Mouse (Mus musculus): ENCODE measurements around the gene Maml2. TPM values are rescaled to one million over a fixed set of nuclear protein-coding genes. Genes with fewer than 3 reads are reported as not detected.

The Maml2 gene
- total RNA-seq, 2 experiments from 2014 or later: 15.1 to 16.5 TPM

DNA sequence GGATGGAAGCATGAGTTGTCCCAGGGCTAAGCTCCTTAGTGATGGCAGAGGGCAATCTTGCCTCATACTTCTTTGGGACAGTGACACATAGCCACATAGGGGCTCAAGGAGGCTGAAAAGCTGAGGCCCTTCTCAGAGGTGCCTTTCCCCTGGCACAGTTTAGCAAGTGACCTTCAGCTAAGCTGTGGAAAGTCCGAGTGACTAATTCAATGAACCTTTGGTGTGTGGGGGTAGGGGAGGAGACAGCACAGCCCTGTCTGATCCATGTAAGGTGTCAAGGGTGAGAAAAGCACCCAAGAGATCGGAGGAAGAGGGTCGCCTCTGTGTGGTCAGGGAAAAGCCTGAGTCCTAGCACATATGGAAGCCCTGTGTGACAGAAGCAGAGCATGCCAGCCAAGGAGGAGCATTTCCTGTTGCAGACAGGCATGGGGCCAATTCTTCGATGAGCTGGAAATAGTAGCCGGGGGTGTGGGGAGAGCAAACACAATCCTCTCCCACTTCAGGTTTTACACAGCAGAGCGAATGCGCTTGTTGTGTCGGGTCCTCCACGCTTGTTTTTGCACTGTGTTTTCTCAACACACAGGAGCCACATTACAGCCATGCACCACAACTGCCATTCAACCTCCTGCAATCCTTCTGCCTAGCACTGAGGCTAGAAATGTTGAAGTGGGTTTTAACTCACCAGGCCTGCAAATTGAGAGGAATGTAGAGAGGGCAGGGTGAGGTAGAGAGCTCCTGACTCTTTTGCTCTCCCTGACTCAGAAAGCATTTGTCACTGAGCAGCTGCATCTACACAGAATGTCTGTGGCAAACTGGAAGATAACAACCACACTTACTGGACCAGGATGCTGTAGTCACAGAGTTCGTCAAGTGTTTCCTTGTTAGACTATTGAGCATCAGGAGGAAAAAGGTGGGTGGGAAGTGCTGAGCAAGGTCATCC is 266.0 kb downstream of the Maml2 start:
- DNase-seq (ENCODE audit: low spot score in 2 of 2): peak; percentile 47 to 60

DNA sequence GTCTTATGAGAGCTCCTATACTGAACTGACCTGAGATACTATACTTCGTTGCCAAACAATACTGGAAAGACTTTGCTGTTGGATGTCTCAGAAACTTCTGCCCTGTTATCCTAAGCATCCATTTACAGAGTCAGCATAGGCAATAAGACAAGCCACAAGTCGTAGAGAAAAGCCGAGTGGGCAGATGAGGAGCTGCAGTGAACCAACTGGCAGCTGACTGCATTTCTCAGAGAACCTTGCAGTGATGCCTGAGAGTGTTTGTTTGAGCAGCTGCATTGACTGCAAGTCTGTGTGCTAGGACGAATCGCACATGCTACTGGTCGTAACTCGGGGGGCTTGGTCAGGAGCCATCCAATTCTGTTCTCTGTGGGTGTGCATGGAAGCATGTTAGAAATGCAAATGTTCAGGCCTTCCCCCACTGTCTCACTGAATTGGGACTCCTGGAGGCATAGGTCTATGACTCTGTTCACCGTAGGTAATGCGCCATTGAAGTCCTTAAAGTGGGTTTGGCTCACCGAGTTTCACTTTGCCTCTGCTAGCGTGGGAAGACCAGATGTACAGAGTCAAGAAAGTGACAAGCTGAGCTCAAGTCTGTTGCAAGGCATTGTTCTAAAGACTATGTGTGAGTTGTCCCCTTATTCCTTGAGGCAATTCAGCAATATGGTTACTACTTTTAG is 267.7 kb downstream of the Maml2 start:
- no peak for DNase-seq (ENCODE audit: low spot score in 2 of 2)

DNA sequence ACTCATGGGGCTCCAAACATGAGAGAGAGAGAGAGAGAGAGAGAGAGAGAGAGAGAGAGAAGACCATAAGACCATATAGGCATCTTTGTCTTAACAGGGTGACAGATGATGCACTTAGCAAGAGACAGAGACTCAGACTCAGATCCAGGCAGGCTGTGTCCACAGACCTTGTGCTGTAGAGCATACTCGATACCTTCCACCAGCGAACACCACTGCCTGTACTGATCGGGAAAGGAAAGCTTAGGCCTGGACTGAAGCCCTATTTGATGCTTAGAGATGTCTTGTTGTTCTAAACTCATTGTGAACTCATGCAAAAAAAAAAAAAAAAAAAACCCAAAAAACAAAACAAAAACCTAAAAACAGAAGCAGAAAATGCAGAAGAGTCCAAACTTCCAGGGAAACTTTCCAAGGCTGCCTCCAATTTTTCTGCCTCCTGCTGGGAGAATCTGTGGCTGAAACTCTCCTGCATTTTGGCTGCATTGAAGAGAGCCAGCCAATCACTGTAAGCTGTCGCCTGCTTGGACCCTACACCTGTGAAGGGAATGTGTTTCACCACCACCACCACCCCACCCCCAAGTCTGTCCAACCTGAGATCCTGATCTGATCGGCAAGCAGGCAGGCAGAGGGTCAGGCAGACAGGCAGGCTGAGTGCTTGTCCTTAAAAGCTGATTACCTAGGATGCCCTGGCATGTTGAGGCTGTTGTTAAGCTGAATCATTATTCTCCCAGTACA is 268.6 kb downstream of the Maml2 start:
- no peak for DNase-seq (ENCODE audit: low spot score in 2 of 2)

DNA sequence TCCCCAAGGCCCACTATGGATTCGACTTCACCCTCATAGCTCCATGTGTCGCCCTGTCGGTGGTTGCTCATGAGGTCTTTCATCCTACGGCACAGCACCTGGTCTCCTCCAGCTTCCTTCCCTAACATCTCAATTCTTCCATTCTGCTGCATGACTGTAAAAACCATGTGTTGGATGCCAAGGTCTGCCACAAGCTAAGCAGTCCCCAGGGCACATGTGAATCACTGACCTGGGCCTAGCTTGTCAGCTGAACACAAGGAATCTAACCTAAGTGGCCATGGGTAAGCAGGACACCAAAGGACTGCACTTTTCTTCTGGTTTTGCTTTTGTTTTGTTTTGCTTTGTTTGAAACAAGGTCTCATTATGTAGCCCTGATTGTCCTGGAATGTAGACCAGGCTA is 271.3 kb downstream of the Maml2 start:
- no peak for DNase-seq (ENCODE audit: low spot score in 2 of 2)

DNA sequence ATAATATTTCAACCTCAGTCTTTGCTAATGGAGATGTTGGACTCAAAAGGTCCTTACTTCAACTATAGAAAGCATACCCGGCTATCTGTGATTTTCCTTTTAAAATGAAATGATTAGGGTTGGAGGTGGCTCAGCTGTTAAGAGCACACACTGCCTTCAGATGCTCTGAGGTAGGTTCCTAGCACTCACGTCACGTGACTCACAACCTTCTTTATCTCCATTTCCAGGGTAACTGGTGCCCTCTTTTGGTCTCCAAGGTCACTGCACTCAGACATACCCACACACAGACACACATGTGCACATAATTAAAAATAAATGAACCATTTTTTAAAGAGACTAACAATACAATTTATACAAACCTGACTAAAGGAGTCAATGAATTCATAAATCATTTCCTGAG is 275.1 kb downstream of the Maml2 start:
- DNase-seq (ENCODE audit: low spot score in 2 of 2): no peak

DNA sequence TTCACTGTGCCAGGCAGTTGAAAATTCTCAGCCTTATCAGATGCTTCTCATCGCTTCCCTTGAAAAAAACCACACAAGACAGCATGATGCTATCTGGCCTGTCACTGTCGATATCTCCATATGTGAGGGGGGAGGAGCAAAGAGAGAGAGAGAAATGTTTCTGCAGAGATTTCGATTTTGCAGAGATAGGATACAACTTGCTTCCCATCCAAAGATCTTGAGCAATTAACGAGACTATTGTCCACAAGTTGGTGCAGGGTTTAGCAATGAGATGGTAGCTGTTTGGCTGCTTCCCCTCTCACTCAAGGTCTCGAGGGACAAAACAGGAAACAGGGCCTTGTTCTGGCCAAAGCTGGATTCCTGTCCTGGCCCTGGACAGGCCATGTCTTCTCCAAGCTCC is 276.3 kb downstream of the Maml2 start:
- DNase-seq (ENCODE audit: low spot score in 2 of 2): no peak

DNA sequence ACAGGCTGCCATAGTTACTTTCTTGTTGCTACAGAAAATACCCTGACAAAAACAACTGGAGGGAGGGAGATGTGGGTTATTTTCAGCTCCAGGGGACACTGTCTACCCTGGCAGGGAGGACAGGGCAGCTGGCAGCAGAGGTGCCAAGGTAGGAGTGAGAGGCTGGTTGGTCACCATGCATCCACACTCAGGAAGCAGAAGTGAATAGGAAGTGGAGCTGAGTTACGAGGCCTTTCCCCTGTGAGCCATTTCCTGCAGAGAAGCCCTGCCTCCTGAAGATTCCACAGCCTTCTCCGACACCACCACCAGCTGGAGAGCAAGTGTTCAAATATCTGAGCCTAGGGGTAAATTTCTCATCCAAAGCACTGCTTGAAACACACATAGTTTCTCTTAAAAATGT is 277.2 kb downstream of the Maml2 start:
- DNase-seq (ENCODE audit: low spot score in 2 of 2): no peak

DNA sequence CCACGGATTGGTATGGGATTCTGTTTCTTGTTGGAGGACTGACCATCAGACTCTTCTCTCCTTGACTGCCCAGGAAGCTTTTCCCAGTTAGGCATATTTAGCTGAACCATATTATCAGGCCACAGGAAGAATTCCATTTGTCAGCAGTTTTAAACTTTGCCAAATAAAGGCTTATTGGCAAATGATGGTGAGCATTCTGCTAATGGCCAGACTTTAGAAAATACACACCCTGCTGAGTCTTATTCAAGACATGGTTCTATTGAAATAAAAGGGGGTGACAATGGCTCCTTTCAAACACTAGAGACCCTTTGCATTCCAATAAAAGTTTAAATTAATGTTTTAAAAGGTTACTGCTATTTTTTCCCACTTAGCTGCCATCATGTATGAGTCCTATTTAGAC is 279.4 kb downstream of the Maml2 start:
- no peak for DNase-seq (ENCODE audit: low spot score in 2 of 2)

DNA sequence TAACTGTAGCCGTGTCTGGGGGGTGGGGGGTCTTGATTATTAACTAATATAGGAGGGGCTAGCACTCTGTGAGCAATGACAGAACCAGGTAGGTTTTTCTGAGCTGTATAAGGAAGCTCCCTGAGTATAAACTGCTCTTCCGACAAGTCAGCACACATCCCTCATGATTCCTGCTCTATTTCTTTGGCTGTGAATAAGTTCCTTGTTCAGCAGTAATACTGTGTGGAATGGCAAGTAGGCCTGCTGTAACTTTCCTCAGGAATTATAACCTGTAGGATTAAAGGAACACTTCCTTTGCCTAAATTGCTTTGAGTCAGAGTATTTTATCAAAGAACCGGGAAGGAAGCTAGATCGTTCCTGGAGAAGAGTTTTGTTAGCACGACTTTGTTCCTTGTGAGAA is 283.4 kb downstream of the Maml2 start:
- DNase-seq (ENCODE audit: low spot score in 2 of 2): no peak

DNA sequence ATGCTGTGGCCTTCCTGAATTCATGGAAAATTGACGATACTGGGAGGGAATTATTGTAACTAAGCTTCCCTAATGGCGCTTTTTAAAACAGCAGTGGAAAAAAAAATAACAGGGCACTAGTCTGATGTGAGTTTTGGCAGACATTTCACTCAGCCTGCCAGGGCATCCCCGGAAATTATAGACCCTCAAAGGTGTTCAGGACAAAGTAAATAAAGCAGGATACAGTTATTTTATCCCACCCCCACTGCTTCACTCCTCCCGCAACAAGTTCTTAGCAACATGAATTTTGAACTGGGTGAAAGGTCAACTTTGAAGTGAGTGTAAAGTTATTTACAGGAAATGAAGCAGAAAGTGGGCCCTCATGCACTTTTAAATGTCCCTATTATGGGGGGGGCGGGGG is 286.2 kb downstream of the Maml2 start:
- no peak for DNase-seq (ENCODE audit: low spot score in 2 of 2)

DNA sequence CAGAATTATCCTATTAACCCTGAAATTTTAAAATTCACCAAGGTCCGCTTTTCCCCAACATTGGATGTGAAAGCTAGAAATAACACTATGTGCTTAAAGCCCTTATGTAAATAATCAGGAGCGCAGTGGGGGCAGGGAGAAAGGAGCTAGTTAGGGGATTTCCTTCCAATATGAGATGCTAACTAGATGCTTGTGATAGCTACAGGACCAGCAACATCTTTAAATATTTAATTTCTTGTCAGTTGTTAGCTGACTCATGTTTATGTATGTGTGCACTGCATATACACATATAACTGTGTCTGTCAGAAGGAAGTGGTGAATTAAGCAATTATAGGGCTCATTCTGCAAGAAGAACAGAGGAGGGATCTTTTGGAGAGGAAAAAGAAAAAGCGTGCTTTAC is 286.7 kb downstream of the Maml2 start:
- DNase-seq (ENCODE audit: low spot score in 2 of 2): no peak

DNA sequence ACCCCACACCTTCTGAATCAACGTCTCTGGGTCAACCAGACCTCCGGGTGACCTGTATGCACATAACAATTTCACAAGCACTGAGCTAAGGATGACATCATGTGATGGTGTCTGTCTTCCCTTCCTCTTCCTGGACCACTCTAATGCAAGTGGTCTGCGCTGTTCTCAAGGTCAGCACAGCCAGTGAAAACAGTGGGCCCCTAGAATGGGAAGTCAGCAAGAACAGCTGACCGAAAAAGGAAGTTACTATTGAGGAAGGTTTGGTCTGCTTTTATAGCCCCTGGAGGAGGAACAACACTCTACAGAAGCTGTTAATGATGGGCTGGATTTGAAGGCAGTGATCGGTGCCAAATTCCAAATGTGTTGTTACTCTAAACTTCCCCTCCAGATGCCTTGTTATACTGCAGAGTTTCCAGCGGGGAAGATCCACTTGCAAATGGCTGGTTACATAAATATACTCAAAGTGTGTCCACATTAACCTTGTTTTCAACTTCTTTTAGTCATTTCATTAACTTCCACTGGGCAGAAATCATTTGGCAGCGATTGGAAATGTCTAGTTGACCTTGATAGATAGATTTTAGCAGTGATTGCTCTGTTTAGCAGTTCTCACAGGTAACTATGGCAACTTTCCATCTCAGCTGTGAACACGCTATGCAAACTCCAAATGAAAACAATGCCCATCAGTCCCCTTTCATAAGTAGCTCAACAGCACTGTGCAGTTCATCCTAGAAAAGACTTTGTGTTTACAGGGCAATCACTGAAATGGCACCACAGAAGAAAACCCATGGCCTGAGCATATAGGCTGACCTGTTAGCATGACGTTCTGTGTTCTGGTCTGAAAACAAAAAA is 289.6 kb downstream of the Maml2 start:
- DNase-seq (ENCODE audit: low spot score in 2 of 2): peak in 1 of 2 experiments; percentile 61

DNA sequence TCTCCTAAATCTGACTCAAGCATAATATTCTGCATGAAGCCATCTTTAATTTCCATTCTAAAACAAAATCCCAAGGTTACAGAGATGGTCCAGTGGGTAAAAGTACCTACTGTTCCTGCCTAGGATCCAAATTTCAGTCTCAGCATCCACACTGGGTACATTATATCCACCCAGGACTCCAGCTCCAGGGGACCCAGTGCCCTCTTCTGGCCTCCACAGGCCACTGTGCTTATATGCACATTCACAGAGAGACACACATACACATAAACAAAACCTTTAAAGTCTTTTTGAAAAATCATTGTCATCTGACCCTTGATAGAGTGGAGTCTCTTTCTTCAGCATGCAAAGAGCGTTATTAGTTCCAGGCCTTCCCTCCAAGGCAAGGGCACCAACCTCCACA is 291.0 kb downstream of the Maml2 start:
- DNase-seq (ENCODE audit: low spot score in 2 of 2): no peak

DNA sequence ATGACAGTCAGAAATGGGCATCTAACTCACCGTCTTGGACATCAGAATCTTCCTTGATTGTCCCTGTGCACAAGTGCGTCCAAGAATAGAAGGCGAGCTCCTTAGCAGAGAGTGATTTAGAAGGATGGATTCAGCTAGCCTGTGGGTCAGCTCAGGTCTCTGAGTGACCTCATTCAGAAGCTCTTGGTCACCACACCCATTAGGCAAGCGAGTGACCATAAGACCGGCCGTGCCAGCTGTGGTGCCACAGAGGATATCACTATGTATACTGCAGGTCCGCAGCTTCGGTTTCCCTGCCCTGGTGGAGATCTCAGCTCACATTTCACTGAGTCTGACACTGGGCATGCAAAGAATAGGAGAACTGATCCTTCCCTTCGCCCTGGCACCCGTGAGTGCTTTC is 294.9 kb downstream of the Maml2 start:
- DNase-seq (ENCODE audit: low spot score in 2 of 2): no peak

DNA sequence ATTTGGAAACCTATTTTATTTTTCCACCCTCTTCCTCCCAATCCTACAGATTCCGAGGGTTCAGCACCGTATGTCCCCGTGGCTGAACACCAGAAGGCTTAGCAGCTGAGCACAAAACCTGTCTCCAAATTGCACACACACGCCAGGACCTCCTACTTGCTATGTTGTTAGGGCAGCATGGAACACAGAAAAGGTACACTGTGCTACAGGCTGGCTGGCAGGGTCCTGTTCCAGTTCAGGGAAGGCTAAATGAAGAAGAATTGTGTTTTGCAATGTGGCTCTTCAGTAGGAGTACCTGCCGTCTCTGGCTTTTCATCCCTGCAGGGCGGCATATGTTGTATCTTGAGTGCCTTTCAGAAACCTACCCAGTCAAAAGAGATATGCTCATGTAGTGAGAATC is 300.0 kb downstream of the Maml2 start:
- DNase-seq (ENCODE audit: low spot score in 2 of 2): peak; percentile 55 to 80

DNA sequence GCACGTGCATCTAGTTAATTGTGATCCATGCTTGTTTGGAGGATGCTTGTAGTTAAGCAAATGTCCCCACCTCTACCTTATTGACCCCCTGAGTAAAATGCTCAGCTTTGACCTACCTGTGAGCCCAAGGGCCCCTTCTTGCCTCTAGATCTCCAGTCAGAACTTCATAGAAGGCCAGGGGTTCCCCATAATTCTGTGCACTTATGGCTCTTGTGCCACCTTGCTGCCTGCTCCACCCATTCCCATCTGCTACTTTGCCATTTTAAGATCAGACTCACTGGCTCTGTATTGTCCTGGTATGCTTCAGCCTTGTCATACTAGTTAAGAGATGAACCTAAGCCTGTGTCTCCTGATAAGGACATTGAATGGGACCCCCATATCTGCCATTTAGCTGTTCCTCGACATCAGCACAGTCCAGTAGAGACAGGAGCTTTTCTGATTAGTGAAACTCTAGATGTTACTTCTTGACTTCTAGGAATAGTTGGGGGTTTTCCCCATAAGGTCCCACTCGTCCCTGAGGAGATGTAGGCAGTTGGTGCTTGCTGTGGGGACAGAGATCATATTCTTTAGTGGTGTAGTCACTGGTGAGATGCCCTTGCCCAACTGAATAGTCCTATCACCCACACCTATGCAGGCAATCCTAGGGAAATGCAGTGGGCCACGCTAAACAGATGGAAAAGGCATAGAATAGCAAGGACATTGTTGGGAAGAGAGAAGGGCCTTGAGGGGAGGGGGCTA is 301.0 kb downstream of the Maml2 start:
- no peak for DNase-seq (ENCODE audit: low spot score in 2 of 2)

DNA sequence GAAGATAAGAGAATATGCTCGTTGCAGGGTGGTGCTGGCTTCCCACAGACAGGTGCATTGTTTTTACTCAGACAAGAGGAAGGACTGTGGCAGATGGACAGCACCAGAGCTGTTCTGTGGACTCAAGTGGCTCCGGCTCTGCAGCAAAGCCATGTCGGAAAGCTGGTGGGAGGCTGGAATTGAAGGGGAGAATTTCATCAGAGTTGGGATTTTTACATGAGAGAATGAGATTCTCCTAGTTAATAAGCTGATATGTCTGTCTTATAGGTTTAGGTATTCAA is 301.5 kb downstream of the Maml2 start:
- no peak for DNase-seq (ENCODE audit: low spot score in 2 of 2)

DNA sequence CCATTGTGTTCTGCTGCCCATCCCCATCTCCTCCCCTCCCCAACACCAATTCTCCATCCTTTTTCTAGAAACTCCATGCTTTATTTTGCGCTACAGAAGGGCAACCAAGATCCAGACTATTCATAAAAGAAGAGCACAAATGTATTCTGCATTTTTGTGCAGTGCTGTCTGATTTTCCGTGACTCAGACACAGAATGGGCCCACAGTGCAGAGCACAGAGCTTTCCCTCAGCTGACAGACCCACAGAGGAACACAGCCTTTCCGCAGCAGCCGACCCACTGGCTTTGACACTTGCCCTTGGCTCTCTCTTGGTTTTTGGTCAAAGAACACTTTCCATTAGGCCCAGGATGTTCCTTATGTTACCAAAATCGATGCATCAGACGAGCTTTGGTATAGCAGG is 302.0 kb downstream of the Maml2 start:
- DNase-seq (ENCODE audit: low spot score in 2 of 2): no peak

DNA sequence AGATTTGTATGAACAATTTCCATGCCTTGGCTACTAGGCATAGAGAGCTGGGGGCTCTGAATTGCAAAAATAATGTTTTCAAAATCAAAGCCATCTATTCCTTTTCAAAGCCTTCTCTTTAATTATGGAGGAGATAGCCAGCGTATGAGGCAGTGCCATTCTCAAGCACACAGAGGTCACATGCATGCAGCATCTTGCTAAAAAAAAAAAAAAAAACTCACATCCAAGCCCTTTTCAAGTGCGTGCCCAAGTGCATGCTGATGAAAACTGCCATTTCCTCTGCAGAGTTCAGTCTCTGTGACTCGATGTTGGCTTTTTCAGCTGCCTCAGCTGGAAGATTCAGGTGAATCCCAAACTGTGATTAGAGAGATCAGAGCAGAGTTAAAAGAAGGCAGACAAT is 304.0 kb downstream of the Maml2 start:
- DNase-seq (ENCODE audit: low spot score in 2 of 2): no peak

DNA sequence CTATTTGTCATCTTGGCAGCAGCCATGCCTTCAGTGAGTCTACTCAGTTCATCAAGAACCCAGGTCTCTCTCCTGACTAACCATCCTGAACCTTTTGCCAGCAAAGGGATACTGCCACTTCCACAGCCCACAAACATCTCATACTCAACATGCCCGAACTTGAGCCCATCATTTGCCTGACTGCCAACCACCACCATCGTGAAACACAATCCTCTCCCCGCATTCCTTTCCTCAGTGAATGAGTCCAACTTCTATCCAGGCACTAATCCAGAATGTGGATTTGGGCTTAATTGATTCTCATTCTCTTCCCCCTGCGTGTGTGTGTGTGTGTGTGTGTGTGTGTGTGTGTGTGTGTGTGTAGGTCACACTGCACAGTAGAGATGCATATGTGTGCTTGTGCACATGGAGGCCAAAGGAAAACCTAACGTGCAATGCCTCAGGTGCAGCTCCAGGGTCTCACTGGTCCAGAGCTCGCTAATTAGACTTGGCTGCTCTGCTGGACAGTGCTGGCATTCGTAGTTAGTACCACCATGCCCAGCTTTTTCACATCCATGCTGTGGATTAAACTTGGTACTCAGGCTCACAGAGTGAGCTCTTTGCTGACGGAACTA is 305.9 kb downstream of the Maml2 start:
- DNase-seq (ENCODE audit: low spot score in 2 of 2): peak in 1 of 2 experiments; percentile 49
